Mouse (Mus musculus): ENCODE data around the gene Gria2.

The Gria2 gene

GRCm38 (mm10) chr3:80774005-80774764, 28.4 kb downstream of the Gria2 start:
- DNase-seq, result no peak

- DNase-seq, result no peak
Measured at GRCm38 (mm10) chr3:80773232-80773631, 29.4 kb downstream of the Gria2 start.

- no peak for DNase-seq
Measured at GRCm38 (mm10) chr3:80769506-80770235, 33.0 kb downstream of the Gria2 start.

GRCm38 (mm10) chr3:80758955-80759354, 43.7 kb downstream of the Gria2 start:
- no peak for DNase-seq

- DNase-seq, result no peak
Measured at GRCm38 (mm10) chr3:80758363-80758762, 44.3 kb downstream of the Gria2 start.

- no peak for DNase-seq
Measured at GRCm38 (mm10) chr3:80750786-80751185, 51.8 kb downstream of the Gria2 start.

GRCm38 (mm10) chr3:80725205-80725604, 77.4 kb downstream of the Gria2 start:
- no peak for DNase-seq

GRCm38 (mm10) chr3:80713123-80713522, 89.5 kb downstream of the Gria2 start:
- DNase-seq, result no peak

- no peak for DNase-seq
Measured at GRCm38 (mm10) chr3:80708992-80709391, 93.6 kb downstream of the Gria2 start.

GRCm38 (mm10) chr3:80702173-80702572, 100.5 kb downstream of the Gria2 start:
- no peak for DNase-seq

- DNase-seq, result no peak
Measured at GRCm38 (mm10) chr3:80697523-80697922, 105.1 kb downstream of the Gria2 start.

GRCm38 (mm10) chr3:80694965-80695364, 107.7 kb downstream of the Gria2 start:
- DNase-seq, result no peak

- no peak for DNase-seq
Measured at GRCm38 (mm10) chr3:80665105-80665504, 137.5 kb downstream of the Gria2 start.

GRCm38 (mm10) chr3:80663293-80663692, 139.3 kb downstream of the Gria2 start:
- DNase-seq, result no peak

GRCm38 (mm10) chr3:80661838-80662237, 140.8 kb downstream of the Gria2 start:
- DNase-seq, result no peak

GRCm38 (mm10) chr3:80652213-80652612, 150.4 kb downstream of the Gria2 start:
- no peak for DNase-seq
